Mouse (Mus musculus): ENCODE data around the gene Kansl2.

Kansl2 gene

DNA sequence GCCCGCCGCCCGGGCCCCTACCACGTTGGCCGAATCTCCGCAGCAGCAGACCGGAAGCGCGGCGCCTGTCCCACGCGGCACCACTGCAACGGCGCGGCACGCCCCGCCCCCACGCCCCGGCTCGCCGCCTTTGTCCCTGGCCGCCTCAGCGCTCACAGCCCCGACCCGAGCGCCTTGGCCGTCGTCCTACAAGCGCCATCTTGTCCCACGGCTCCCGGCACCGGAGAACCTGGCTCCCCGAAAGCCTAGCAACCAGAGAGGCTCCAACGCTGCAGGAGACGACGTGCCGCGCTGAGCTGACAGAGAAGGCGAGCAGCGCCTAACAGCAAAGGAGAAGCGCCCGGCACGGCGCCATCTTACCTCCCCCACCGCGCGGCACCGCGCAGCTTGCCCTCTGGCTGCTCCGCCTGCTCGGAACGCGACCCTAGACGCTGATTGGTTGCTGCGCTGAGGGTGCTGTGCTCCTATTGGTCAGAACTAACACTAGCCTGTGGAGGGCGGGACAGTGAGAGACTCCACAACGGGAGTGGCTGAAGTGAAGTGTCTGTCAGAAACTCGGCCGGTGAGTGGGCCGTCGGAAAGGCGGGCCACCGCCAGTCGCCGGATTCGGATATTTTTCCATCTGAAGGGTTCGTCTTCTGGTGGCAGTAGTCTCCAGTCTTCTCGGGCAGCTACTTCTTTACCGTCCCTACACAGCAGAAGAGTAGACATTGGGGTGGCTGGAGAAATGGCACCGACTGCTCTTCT is at the start of gene Kansl2:
Gene Kansl2 (minus strand): TSS at position 384 of the 747 bp plus-strand sequence.
- peak; percentile 99 for DNase-seq (ENCODE audit: low spot score)

DNA sequence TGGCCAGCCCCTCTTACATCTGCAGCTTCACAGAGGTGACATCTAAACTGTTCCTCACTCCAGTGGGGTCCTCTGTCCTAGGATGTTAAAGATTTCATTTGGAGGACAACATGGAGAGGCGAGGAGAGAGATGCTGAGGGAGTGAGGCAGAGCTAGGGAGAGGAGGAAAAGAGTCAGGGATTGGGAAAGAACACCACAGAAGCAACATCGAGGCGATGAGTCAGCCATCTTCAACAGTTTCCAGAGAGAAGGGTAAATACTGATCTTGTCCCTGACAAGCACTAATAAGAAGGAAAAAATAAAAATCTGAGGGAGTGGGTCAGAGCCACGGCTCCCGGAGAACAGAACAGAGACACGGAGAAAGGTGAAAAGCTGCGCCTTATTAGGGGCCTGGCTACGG is 48.9 kb upstream of the Kansl2 start:
- DNase-seq (ENCODE audit: low spot score): no peak

DNA sequence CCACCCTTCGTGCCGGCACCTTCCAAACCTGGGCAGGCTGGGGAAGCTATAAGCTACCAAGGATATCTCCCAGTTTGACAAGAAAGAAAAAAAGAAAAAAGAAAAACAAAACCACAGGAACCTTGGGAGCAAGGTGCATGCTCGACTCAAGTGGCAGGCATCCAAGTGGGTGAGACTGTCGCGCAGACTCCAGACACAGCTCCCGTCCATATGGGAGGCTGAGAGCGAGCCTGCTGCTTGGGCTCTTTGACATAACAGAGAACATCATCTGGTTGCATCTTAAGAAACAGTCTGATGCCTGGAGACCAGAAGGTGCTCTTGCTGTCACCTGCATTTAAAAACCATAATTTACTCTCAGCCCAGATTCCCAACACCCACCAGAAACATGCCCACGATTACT is 48.3 kb upstream of the Kansl2 start:
- DNase-seq (ENCODE audit: low spot score): no peak

DNA sequence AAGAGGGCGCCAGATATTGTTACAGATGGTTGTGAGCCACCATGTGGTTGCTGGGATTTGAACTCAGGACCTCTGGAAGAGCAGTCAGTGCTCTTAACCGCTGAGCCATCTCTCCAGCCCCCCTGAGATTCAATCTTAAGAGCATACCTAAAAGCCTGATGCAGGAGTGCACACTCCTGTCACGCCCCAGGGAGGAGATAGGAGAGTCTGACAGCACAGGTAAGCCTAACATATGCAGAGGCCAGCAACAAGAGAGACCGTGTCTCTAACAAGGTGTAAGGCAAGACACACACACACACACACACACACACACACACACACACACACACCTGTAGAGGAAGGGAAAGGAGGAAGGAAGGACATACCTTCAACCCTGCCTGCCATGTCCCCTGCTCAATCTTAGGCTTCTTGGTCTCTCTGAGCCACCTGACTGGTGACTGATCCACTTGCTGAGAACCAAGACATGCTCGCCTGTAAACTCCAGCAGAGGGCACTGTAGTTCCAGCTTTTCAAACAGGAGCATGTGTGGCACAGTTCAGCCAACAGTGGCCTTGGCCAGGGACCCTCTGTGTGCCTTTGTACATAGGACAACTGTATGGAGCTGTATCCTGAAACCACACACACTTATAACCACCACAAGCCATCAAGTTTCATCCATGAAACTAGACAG is 45.9 kb upstream of the Kansl2 start:
- peak; percentile 73 for DNase-seq (ENCODE audit: low spot score)

DNA sequence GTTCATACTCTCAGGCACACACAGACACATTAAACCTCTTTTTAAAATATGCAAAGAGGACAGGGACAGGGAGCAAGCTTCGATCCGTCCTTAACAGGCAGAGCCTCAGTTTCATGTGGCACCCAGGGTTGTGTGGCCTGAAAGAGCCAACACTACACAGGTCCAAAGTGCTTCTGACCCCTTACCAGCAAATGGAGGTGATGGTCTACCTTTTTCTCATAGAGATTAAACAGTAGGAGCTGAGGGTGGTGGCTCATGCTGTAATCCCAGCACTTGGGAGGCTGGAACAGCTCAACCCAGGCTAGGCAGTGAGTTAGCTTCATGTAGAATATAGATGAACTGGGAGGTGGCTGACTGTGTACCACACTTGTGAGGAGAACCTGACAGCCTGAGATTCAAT is 45.2 kb upstream of the Kansl2 start:
- no peak for DNase-seq (ENCODE audit: low spot score)

DNA sequence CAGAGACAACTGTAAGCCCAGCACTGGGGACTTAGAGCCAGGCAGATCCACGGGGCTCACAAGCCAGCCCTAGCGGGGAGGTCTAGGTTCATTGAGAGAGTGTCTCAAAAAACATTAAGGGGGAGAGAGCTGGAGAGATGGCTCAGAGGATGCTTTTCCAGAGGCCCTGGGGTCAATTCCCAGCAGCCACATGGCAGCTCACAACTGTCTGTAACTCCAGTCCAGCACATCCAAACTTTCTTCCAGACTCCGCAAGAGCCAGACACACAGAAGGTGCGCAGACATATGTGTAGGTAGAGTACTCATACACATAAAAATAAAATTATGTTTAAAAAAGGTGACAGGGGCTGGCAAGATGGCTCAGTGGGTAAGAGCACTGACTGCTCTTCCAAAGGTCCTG is 39.2 kb upstream of the Kansl2 start:
- no peak for DNase-seq (ENCODE audit: low spot score)

DNA sequence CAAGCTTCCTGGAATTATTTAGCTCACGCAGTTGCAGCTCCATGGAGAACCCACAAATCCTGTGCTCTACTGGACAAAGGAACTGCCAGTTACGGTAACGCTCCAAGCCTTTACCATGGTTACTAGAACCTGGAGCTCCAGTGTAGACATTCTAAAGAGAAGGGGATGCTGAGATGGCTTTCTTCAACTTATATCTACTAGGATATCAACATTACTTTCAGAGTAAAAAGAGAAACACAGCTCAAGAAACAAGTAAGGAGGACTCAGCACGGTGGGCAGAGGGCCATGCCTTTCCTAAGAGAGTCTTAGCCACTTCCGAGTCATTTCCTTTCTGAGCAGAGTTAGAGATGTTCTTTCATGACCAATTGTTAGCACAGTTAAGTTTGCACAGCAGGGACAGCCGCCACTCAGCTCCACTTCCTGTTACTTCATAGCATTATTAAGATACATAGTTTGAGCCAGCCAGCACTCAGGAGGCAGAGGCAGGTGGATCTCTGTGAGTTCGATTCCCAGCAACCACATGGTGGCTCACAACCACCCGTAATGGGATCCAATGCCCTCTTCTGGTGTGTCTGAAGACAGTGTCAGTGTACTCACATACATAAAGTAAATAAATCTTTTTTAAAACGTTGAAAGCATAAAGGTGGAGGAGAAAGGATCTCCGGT is 36.9 kb upstream of the Kansl2 start, which contains the start of the genes Ccnt1 and 4930415O20Rik:
Gene Ccnt1 (minus strand): TSS at position 51 of the 666 bp plus-strand sequence.
Gene 4930415O20Rik (plus strand): TSS at position 132 of the 666 bp plus-strand sequence.
- no peak for DNase-seq (ENCODE audit: low spot score)

DNA sequence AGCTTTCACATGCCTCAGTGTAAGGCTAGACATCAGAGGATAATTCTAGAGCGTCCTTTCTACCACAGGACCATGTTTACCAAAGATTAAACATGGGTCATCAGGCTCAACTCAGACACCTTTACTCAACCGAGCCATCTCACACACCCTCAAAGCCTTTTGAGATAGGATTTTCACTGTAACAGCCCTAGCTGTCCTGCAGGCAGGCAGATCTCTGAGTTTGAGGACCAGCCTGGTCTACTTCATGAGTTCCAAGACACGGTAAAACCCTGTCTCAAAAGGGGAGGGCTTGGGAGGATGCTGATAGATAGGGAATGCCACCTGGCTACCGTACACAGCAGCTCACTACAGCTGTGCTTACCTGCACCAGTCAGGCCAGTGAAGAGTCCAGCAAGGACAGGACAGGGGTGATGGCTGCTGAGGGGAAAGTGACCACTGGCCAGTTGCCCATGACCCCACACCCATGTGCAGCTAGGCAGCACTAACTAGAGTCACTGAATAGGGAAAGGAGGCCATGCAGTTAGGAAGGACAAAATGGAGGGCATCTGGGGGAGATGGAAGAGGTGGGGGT is 35.8 kb upstream of the Kansl2 start:
- no peak for DNase-seq (ENCODE audit: low spot score)

DNA sequence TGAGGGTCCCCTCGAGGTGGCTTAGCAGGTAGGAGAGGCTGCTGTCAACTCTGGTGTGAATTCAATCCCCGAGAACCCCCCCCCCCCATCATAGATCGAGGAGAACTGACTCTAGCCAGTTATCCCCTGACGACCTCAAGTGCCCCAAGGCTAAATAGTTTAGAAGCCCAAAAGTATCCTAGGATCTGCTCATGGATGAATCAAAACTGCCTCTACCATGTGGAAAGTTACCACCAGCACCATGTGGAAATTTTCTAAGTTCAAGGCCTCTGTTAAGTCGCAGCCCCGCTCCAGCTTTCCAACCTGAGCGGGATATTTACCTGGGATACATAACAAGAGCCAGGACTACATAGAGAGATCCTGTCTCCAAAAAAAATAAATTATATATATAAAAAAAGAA is 35.2 kb upstream of the Kansl2 start:
- DNase-seq (ENCODE audit: low spot score): no peak

DNA sequence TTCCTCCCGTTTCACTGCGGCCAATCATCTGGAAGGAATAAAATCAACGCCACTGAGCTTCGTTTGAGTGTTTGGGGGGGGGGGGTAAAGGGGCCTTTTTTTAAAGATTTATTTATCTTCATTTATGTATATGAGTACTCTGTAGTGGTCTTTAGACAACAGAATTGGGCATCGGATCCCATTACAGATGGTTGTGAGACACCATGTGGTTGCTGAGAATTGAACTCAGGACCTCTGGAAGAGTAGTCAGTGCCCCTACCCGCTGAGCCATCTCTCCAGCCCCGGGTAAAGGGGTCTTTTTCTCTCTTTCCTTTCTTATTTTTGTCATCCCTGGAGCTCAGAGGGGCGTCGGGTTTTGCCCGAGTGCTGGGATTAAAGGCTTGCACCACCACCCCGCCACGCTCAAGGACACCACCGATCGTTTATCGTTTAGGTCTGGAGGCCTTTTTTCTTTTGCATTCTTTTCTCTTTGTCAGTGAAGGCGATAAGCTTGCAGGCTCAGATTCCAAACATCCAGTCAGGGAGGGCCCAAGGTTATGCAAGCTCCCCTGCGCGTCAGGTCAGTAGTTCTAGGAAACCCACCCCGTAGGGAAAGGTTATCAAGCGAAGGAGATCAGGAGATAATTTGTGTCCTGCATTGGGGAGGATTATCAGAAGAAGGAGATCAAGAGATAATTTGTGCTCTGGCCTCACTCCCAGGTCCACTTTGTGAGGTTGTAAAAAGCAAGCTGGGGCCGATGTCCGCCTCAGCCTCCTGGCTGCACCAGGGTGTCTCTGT is 34.4 kb upstream of the Kansl2 start:
- peak; percentile 90 for DNase-seq (ENCODE audit: low spot score)

DNA sequence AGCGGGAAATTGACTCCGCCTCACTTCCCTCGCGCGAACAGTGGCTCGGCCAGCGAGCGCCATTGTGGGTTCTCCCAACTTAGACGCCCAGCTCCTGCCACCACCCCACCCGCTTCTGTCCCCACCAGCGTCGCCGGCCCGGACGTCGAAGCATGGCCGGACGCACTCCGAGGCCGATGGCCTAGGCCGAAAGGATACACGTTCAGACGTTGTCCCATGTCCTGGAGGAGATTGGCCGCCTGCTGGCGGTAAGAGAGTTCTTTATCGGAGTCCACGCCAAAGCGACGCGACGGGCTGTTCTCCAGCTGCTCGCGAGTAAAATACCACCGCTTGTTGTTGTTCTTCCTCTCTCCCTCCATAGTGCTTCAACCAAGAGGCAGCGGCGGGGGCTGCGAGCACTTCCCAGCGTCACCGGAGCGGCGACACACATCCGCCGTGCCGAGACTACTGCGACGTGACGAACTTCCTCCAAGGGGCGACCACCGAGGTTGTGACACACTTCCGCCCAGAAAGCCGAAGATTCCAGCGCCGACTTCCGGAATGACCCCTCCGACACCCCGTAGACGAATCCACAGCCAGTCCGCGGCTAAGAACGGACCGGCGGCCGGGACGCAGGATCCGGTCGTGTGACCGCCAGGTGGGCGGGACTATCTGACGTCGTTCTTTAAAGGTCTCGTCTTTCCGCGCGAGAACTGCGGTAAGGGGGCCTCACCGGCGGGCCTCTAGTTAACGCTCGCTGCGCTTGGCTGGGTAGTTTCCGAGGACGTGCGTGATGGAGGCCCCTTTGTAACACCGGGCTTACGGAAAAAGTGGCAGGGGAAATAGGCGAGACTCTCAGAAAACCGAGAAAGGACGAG is 33.4 kb upstream of the Kansl2 start:
- peak; percentile 100 for DNase-seq (ENCODE audit: low spot score)

DNA sequence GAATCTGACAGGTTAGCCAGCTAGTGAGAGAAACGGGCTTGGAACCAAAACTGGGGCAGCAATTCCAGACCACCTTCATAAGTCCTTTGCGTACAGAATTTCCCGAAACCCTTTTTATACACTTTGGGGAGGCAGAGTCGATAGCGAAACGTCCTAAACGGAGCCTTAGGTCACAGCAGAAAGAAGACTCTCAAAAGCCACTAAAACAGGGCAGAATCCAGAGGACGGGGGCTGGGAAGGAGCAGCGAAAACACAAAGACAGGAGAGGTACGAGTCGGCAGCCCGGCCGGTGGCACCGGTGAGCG is 32.9 kb upstream of the Kansl2 start:
- peak; percentile 14 for DNase-seq (ENCODE audit: low spot score)

DNA sequence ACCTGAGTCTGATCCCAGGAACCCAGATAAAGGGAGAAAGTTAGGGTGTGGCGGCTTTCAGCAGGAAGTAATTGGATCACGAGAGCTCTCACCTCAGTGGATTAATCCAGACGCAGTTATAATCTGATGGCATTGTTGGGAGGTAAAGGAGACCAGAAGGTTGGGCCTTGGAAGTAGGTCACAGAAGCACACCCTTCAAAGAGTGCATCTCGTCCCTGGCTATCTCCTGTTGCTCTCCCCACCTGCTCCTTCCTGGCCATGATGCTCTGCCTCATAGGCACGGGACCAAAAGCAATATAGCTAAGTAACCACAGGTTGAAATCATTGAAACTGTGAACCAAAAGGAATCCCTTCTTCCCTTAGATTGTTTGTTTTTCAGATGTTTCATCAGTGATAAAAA is 23.1 kb upstream of the Kansl2 start:
- DNase-seq (ENCODE audit: low spot score): no peak

DNA sequence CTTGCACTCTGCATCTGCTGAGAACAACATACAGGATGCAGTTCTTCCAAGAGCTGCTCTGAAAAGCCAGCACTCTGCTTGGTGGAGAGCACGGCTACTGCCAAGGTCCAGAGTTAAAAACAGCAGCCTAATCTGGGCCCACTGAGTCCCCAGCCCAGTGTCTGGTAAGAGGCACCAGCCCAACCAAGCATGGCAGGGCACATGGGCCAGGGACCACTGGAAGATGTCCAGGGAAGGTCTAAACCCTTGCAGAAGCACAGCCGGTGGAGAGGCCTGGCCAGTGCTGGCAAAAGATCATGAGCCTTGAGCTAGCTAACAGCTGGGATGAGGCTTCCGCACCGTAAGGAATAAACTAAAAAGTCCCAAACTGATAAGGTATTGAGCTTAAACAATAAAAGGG is 21.8 kb upstream of the Kansl2 start:
- DNase-seq (ENCODE audit: low spot score): no peak

DNA sequence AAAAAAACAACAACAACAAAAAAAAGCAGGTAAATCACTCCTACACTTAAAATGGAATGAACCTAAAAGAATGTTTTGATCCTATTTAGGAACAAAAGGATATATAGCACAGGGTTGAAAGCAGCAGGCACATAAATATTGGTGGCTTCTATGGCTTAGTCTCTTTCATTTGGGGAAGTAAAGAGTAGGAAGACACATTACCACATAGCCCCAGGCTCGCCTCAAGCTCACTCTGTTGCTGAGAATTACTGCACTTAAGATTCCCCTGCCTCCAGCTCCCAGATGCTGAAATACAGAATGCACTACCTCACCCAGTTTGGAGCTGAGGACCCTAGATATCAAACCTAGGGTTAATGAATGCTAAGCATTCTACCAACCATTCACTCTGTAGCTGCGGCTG is 18.7 kb upstream of the Kansl2 start:
- DNase-seq (ENCODE audit: low spot score): no peak

DNA sequence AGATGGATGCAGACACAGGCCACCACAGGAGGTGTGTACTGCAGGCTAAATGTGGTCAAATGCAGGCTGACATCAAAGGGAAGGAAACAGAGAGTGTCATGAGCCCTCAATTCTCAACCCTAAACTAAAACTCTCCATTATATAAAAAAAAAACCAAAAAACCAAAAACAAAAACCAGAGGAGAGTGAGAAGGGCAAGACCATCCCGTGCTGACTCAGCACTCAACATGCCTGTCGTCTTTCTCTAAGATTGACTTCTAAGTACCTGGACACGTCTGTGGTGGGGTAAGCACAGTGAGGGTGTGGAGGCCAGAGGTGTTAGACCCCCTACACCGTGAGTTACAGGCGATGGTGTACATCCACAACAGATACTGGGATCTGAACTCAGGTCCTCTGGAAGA is 12.8 kb upstream of the Kansl2 start:
- no peak for DNase-seq (ENCODE audit: low spot score)

DNA sequence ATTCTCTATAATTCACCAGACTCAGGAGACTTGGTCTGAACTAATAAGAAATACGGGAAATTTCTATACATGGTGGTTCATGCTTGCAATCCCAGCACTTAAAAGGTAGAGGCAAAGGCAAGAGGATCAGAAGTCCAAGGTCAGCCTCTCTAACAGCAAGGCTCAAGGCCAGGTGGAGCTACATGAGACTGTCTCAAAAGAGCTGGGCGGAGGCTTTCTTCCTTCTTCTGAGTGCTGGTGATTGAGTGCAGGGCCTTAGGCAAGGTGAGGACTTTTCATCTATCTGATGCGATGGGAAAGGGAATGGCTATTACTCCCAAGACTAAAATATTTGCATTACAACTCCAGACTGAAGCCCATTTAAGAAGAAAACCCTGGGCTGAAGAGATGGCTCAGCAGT is 11.1 kb upstream of the Kansl2 start:
- no peak for DNase-seq (ENCODE audit: low spot score)

DNA sequence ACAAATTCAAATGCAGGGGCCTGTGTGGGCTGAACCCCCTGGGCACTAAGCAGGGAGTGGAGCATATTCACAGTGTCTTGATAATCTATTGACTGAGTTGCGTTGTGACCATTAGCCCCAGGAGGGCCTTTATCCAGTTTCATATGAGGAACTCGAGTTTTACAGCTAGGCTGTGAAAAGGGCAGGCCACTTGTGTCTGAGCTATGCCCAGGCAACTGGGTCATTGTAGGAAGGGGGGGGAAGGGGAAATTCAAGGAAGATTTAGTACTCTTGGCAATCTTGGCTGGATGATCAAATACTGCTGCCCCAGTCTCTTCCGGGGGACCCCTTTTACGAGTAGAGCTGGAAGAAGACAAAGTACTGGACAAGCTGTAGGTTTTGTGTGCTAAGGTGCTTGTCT is 9.3 kb upstream of the Kansl2 start:
- no peak for DNase-seq (ENCODE audit: low spot score)

DNA sequence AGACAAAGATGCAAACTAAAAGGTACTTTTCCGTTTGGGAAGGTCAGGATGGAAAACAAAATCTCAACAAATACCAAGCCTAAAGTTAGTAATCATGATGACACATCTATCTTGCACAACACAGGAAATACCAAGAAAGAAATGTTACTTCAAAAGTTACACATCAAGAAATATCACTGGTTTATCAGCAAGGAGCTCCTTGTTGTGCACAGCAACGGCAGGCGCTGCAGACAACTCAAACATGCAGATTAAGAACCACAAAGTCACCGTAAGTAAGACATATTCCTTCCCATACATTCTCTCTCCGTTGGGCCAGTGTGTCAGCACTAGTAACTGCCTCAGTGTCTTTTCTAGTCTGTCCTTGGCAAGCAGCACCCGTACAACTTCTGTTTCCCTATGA is 7.0 kb upstream of the Kansl2 start:
- DNase-seq (ENCODE audit: low spot score): no peak

DNA sequence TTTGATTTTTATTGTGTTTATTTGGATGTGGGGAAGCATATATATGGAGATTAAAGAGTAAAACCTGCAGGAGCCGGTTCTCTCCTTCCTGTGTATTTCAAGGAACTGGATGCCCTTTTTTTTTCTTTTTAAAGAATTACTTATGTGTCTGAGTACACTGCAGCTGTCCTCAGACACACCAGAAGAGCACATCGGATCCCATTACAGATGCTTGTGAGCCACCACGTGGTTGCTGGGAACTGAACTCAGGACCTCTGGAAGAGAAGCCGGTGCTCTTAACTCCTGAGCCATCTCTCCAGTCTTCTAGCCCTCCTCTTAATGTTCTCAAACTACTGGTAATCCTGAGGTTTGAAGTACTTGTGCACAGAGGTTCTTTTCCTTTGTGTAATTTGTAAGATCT is 3.9 kb upstream of the Kansl2 start:
- no peak for DNase-seq (ENCODE audit: low spot score)

DNA sequence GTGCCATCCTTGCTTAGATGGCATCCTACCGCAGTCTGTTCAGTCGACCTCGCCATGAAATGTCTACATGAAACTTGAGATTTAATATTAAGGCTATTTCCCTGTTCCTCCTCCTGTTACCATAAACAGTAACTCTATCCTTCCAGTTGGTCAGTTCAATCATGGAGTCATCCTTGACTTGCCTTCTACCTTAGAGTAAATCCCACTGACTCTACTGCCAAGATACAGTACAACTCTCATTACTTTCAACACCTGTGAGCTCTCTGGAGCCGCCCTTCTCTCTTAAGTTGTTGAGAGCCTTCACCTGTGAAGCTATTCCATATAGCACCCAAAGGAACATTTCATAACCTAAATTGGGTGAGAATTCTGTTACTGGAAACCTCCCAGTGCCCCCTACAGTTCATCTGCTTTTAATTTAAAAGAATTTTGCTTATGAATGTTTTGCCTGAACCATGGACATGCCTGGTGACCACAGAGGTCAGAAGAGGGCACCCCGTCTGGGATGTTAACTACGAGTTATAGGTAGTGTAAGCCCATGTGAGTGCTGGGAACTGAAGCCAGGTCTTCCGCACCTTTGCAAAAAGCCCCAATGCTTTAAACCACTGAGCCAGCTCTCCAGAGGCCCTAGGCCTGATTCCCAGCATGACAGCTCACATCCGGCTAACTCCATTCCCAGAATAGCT is 2.9 kb upstream of the Kansl2 start:
- DNase-seq (ENCODE audit: low spot score): no peak

Data from yolk sac, embryonic 10.5 days (tissue).